Mouse (Mus musculus) hindbrain, embryonic 15.5 days (tissue): Measurements from ENCODE around the gene Shisa2. TPM values are rescaled to one million over a fixed set of nuclear protein-coding genes. Genes with fewer than 3 reads are reported as not detected.
A peak's percentile ranks its signal among the peaks of the same experiment; 100 is the strongest.

Experiments used
- ATAC-seq: fragments of 200-750 bp; cut with Nextera tagmentation; 2 replicates; pipeline ENCODE4 v1.8.0; 2017; ENCODE audit warnings: low read depth, moderate number of reproducible peaks, moderate TSS enrichment; ENCODE audit not compliant: low FRiP score
- H3K27ac ChIP-seq: fragments of 300-500 bp; sonication (generic); replicated peaks from 2 replicates; pipeline ENCODE4 v1.5.1; 2015; ENCODE audit warnings: mild to moderate bottlenecking, inconsistent platforms
- H3K27me3 ChIP-seq: fragments of 300-500 bp; sonication (generic); 2 replicates; pipeline ENCODE4 v1.6.1; 2015; ENCODE audit warnings: control low read depth, inconsistent platforms
- H3K36me3 ChIP-seq: fragments of 300-500 bp; sonication (generic); 2 replicates; pipeline ENCODE4 v1.6.1; 2015; ENCODE audit warnings: control low read depth, inconsistent platforms
- H3K4me1 ChIP-seq: fragments of 300-500 bp; sonication (generic); replicated peaks from 2 replicates; pipeline ENCODE4 v1.6.1; 2015; ENCODE audit warnings: control low read depth, inconsistent platforms
- H3K4me2 ChIP-seq: fragments of 300-500 bp; sonication (generic); 2 replicates; pipeline ENCODE4 v1.6.1; 2015; ENCODE audit warnings: moderate library complexity, mild to moderate bottlenecking, inconsistent platforms
- H3K4me3 ChIP-seq: fragments of 300-500 bp; sonication (generic); 2 replicates; pipeline ENCODE4 v1.5.1; 2015; ENCODE audit warnings: mild to moderate bottlenecking, inconsistent platforms
- H3K9ac ChIP-seq: fragments of 300-500 bp; sonication (generic); 2 replicates; pipeline ENCODE4 v1.6.1; 2015; ENCODE audit warnings: inconsistent platforms
- H3K9me3 ChIP-seq: fragments of 300-500 bp; sonication (generic); 2 replicates; pipeline ENCODE4 v1.6.1; 2016; ENCODE audit warnings: control low read depth, inconsistent platforms
- WGBS: fragments of 180-500 bp; shearing (Covaris S2); methylation state at CpG from one replicate; pipeline ENCODE4 v1.1.7; 2015; 5-methylcytosine and 5-hydroxymethylcytosine counted together
- polyA plus RNA-seq: library from polyadenylated mRNA; unstranded; fragments of >200 nt; fragmentation: Nextera tagmentation; extraction: Ambion mirVana; gene quantifications from 2 replicates; pipeline ENCODE4 v1.2.1, GENCODE M21; 2015

Gene Shisa2
- 5.4 and 5.6 TPM in 2 replicates for polyA plus RNA-seq

- H3K36me3 ChIP-seq, result no peaks in the 10 kb centered on the region
- peak within 1 kb of the TSS; percentile 70 for H3K27ac ChIP-seq
- H3K4me2 ChIP-seq, result peak within 1 kb of the TSS; percentile 81
- H3K4me3 ChIP-seq, result peak within 1 kb of the TSS; percentile 62
- peaks cover 25% of the 10 kb centered on the region for H3K4me1 ChIP-seq
- peaks cover 7% of the 10 kb centered on the region for H3K27me3 ChIP-seq
- peak within 1 kb of the TSS; percentile 55 for H3K9ac ChIP-seq
- no peaks in the 10 kb centered on the region for H3K9me3 ChIP-seq
- under 1% methylated on average over 53 of the region's 65 CpGs for WGBS
- ATAC-seq, result peak; percentile 92
These were observed at the start of gene Shisa2 for GRCm38 (mm10) chr14:59625158-59625805. Shisa2 (plus strand) TSS chr14:59625308.

DNA sequence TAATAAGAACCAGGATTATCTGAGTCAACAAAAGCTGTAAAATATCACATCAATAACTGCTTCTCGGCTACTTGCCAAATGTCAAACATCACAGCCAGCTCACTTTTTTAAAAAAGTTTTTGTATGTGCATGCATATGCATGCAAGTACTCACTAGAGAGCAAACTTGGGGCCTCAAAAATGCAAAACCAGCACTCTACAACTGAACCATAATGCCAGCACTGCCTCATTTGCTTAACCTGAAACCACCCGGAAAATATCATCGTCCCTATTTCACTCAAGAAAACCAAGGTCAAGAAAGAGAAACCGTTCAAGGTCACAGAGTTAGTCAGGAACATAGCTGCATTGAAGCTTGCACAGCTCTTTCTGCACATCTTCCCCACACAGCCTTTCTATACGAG, 48.7 kb upstream of the Shisa2 start:
- Histone ChIP-seq H3K4me3 (no peak overlapping the region), H3K4me2 (no peak overlapping the region), H3K27ac (no peak overlapping the region), H3K9ac (no peak overlapping the region), H3K4me1 (no peaks in the 10 kb centered on the region), H3K27me3 (no peaks in the 10 kb centered on the region), H3K9me3 (no peaks in the 10 kb centered on the region), H3K36me3 (peaks cover 38% of the 10 kb centered on the region)
- WGBS, result 94% methylated on average over 5 of the region's 5 CpGs
- ATAC-seq, result no peak

DNA sequence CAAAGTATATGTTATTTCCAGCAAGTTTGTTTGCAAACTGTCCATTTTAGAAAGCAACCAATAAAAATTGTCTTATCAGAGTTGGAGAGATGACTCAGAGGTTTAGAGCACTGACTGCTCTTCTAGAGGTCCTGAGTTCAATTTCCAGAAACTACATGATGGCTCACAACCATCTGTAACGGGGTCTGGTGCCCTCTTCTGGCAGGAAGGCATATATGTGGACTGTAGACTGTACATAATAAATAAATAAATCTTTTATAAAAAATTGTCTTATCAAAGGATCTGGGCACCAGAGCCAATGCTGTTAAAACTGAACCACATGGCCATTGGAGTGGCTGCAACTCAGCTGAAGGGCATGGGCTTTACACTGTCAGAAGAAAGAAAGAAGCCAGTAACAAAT, 34.5 kb upstream of the Shisa2 start:
- Histone ChIP-seq H3K4me3 (no peak overlapping the region), H3K27ac (no peak overlapping the region), H3K9ac (no peak overlapping the region), H3K36me3 (peaks cover 60% of the 10 kb centered on the region), H3K9me3 (no peaks in the 10 kb centered on the region), H3K4me1 (no peaks in the 10 kb centered on the region), H3K4me2 (no peak overlapping the region), H3K27me3 (no peaks in the 10 kb centered on the region)
- no peak for ATAC-seq
- WGBS, result 87% methylated on average over 1 of the region's 1 CpGs

DNA sequence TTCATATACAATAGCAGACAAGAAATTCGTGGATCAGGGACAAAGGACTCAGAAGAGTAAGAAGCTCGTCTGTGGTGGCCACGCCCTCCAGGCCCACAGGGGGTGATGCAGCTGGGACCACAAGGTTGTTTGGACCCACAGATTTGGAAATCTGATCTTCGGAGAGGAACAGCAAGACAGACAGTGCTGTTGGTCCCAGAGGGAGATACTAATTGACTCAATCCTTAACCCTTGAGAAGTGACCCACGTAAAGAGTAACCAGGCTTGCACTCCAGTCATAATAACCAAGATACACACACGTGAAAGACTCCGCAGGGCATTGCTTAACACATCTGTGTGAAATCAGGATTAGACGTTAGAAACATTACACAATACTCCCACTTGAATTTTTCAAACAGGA, 33.2 kb upstream of the Shisa2 start:
- Histone ChIP-seq H3K27ac (no peak overlapping the region), H3K4me3 (no peak overlapping the region), H3K36me3 (peaks cover 48% of the 10 kb centered on the region), H3K9me3 (no peaks in the 10 kb centered on the region), H3K4me1 (peaks cover 9% of the 10 kb centered on the region), H3K4me2 (no peak overlapping the region), H3K9ac (no peak overlapping the region), H3K27me3 (no peaks in the 10 kb centered on the region)
- no peak for ATAC-seq
- 75% methylated on average over 8 of the region's 8 CpGs for WGBS

- H3K4me1 ChIP-seq, result peaks cover 13% of the 10 kb centered on the region
- no peak overlapping the region for H3K4me3 ChIP-seq
- no peak overlapping the region for H3K9ac ChIP-seq
- no peaks in the 10 kb centered on the region for H3K9me3 ChIP-seq
- H3K36me3 ChIP-seq, result peaks cover 48% of the 10 kb centered on the region
- H3K27ac ChIP-seq, result no peak overlapping the region
- no peaks in the 10 kb centered on the region for H3K27me3 ChIP-seq
- no peak overlapping the region for H3K4me2 ChIP-seq
- 92% methylated on average over 3 of the region's 3 CpGs for WGBS
- no peak for ATAC-seq
These were observed 32.5 kb upstream of the Shisa2 start for GRCm38 (mm10) chr14:59592593-59592992.

DNA sequence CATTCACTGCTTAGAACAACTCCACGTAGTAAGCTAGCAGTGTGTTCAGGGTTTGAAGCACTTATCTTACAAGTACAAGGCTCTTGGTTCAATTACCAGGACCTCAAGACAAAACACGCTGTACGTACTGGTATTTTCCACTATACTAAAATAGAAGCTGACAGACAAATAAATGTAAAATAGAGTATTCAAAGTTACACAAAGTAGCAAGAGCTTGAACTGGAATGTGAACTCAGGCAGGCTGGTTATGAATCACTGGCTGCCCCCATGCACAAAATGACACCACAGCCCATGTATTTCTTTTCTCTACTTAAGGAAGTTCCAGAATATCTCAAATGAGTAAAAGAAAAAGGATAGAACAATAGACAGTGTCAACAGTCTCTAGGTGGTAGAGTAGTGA, 30.1 kb upstream of the Shisa2 start:
- Histone ChIP-seq H3K27me3 (no peaks in the 10 kb centered on the region), H3K27ac (no peak overlapping the region), H3K4me1 (peaks cover 17% of the 10 kb centered on the region), H3K4me2 (no peak overlapping the region), H3K9me3 (no peaks in the 10 kb centered on the region), H3K9ac (no peak overlapping the region), H3K4me3 (no peak overlapping the region), H3K36me3 (peaks cover 28% of the 10 kb centered on the region)
- no peak for ATAC-seq
- 96% methylated on average over 3 of the region's 3 CpGs for WGBS

- H3K4me2 ChIP-seq, result peak within 1 kb of the TSS; percentile 83
- ATAC-seq, result peak; percentile 95
- H3K27ac ChIP-seq, result peak within 1 kb of the TSS; percentile 86
- peaks cover 17% of the 10 kb centered on the region for H3K4me1 ChIP-seq
- peak within 1 kb of the TSS; percentile 89 for H3K4me3 ChIP-seq
- peak within 1 kb of the TSS; percentile 85 for H3K9ac ChIP-seq
- no peaks in the 10 kb centered on the region for H3K9me3 ChIP-seq
- H3K36me3 ChIP-seq, result peaks cover 9% of the 10 kb centered on the region; the same call in 1 of the 2 replicates
- no peaks in the 10 kb centered on the region for H3K27me3 ChIP-seq
- WGBS, result under 1% methylated on average over 47 of the region's 48 CpGs
These were observed 27.5 kb upstream of the Shisa2 start, which contains the start of gene Cdadc1 for GRCm38 (mm10) chr14:59597398-59598259. Cdadc1 (minus strand) TSS chr14:59597959.

DNA sequence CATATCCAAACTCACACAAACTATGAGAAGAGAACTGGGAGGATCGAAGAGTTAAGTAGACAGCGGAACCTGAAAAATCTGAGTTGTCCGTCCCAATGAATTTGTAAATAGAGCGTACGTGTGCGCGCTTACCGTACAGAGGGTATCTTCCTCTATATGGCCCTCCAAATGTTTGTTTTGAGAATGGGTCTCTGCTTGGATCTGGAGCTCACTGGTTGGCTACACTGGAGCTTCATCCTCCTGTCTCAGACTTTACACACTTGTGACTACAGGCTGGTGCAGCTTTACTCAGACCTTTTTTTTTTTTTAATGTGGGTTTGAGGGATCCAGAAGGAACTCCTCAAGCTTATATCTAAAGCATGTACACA, 26.9 kb upstream of the Shisa2 start:
- peak overlapping the region; percentile 85 for H3K9ac ChIP-seq
- WGBS, result 4% methylated on average over 8 of the region's 8 CpGs
- H3K36me3 ChIP-seq, result peaks cover 7% of the 10 kb centered on the region; the same call in 1 of the 2 replicates
- H3K4me3 ChIP-seq, result peak overlapping the region; percentile 89
- H3K4me2 ChIP-seq, result peak overlapping the region; percentile 83
- ATAC-seq, result peak; percentile 60; the same call in 1 of the 2 replicates
- no peaks in the 10 kb centered on the region for H3K9me3 ChIP-seq
- H3K27ac ChIP-seq, result peak overlapping the region; percentile 86
- H3K27me3 ChIP-seq, result no peaks in the 10 kb centered on the region
- H3K4me1 ChIP-seq, result peaks cover 17% of the 10 kb centered on the region

- Histone ChIP-seq H3K36me3 (no peaks in the 10 kb centered on the region), H3K27me3 (no peaks in the 10 kb centered on the region), H3K4me1 (no peaks in the 10 kb centered on the region), H3K9ac (no peak overlapping the region), H3K4me3 (no peak overlapping the region), H3K9me3 (no peaks in the 10 kb centered on the region), H3K27ac (no peak overlapping the region), H3K4me2 (no peak overlapping the region)
- WGBS, result 70% methylated on average over 5 of the region's 5 CpGs
- no peak for ATAC-seq
These were observed 21.0 kb upstream of the Shisa2 start for GRCm38 (mm10) chr14:59604002-59604645.

DNA sequence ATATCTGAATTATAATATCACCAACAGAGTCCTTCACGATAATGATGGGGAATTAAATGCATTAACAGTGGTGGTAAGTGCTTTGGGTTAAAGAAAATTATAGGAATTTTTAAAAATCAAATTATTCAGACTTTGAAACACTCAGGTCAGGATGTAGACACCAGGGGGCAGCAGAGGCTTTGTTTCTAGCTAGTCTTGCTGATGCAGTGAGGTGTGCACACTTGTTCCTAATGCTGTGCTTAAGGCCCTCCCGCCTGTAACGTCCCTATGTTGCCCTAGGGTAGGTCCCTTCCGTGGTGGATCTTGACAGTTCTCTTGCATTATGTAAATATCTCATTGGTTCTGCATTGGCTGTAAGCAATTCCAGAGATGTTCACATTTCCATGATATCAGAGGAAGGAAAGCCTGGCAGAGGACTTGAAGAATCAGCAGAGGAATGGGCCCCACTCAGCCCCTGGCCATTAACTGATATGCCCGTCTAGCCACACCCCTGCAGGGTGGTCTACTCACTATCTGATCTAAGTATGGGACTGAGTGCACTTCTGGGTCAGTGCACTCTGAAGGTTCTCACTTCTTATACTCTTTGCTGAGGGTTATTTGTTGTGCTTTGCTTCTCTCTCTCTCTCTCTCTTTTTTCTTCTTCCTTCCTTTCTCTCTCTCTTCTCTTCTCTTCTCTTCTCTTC, 19.3 kb upstream of the Shisa2 start:
- no peaks in the 10 kb centered on the region for H3K4me1 ChIP-seq
- H3K9ac ChIP-seq, result no peak overlapping the region
- WGBS, result 21% methylated on average over 5 of the region's 5 CpGs
- ATAC-seq, result 0 out of 2 replicates have a peak, but pooled peaks have one; percentile 69
- H3K27ac ChIP-seq, result no peak overlapping the region
- no peak overlapping the region for H3K4me3 ChIP-seq
- no peaks in the 10 kb centered on the region for H3K9me3 ChIP-seq
- no peak overlapping the region for H3K4me2 ChIP-seq
- H3K36me3 ChIP-seq, result no peaks in the 10 kb centered on the region
- no peaks in the 10 kb centered on the region for H3K27me3 ChIP-seq

DNA sequence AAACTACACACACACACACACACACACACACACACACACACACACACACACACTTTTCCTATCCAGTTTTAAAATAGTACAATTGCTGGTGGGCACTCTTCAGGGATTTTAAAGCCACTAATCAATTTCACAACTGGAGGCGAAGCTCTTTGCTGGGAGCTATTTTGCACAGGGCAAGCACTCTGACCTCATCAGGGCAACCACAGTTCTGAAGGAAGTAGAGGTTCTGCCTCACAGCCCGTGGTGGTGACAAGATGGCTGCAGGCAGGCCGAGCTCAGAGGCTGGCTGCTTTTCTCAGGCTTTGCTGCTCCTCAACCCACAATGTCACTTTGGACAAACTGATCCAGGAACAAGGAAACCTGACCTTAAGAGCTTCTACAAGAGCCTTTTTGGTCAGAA, 18.1 kb upstream of the Shisa2 start:
- Histone ChIP-seq H3K9me3 (no peaks in the 10 kb centered on the region), H3K4me3 (no peak overlapping the region), H3K9ac (no peak overlapping the region), H3K27me3 (no peaks in the 10 kb centered on the region), H3K4me2 (no peak overlapping the region), H3K4me1 (no peaks in the 10 kb centered on the region), H3K27ac (no peak overlapping the region), H3K36me3 (no peaks in the 10 kb centered on the region)
- 60% methylated on average over 3 of the region's 3 CpGs for WGBS
- no peak for ATAC-seq
